Mouse (Mus musculus) forebrain, postnatal 0 days (tissue): ENCODE results near the gene Dock2. TPM values are rescaled to one million over a fixed set of nuclear protein-coding genes. Genes with fewer than 3 reads are reported as not detected.
"Not testable (repeated sequence)": the region's sequence is repeated elsewhere in the genome, so short reads cannot be mapped to it uniquely, and the experiment has no call there.

Experiments
- ATAC-seq: fragments of 200-750 bp; cut with Nextera tagmentation; 2 replicates; pipeline ENCODE4 v1.8.0; 2017; ENCODE audit warnings: mild to moderate bottlenecking, moderate library complexity
- DNase-seq: peaks from one replicate; pipeline ENCODE4 v3.0.0-alpha.2; 2015
- H3K27ac ChIP-seq: fragments of 300-500 bp; sonication (generic); 2 replicates; pipeline ENCODE4 v1.5.1; 2014; ENCODE audit warnings: low read depth, mild to moderate bottlenecking, antibody characterized with exemption, low read length, moderate library complexity, mixed read lengths
- H3K27me3 ChIP-seq: fragments of 300-500 bp; sonication (generic); 2 replicates; pipeline ENCODE4 v1.6.1; 2014; ENCODE audit warnings: mild to moderate bottlenecking, low read length, mixed read lengths; ENCODE audit not compliant: insufficient read depth
- H3K36me3 ChIP-seq: fragments of 300-500 bp; sonication (generic); 2 replicates; pipeline ENCODE4 v1.6.1; 2014; ENCODE audit warnings: mild to moderate bottlenecking, moderate library complexity; ENCODE audit not compliant: insufficient read depth
- H3K4me1 ChIP-seq: fragments of 300-500 bp; sonication (generic); 2 replicates; pipeline ENCODE4 v1.6.1; 2014; ENCODE audit warnings: antibody characterized with exemption; ENCODE audit not compliant: insufficient read depth
- H3K4me2 ChIP-seq: fragments of 300-500 bp; sonication (generic); 2 replicates; pipeline ENCODE4 v1.6.1; 2014; ENCODE audit warnings: low read depth, mild to moderate bottlenecking, moderate library complexity
- H3K4me3 ChIP-seq: fragments of 300-500 bp; sonication (generic); 2 replicates; pipeline ENCODE4 v1.5.1; 2014; ENCODE audit warnings: low read depth, low read length, mixed read lengths
- H3K9ac ChIP-seq: fragments of 300-500 bp; sonication (generic); 2 replicates; pipeline ENCODE4 v1.6.1; 2014; ENCODE audit warnings: mild to moderate bottlenecking
- H3K9me3 ChIP-seq: fragments of 300-500 bp; sonication (generic); 2 replicates; pipeline ENCODE4 v1.6.1; 2016; ENCODE audit warnings: low read length
- CTCF ChIP-seq: sonication (generic); IDR thresholded peaks from 2 replicates; pipeline ENCODE4 v1.5.1; 2016; ENCODE audit warnings: antibody characterized with exemption, control low read depth, low read depth
- WGBS: fragments of 180-500 bp; shearing (Covaris S2); extraction: QIAGEN DNeasy Blood & Tissue Kit; methylation state at CpG from one replicate; pipeline ENCODE4 v1.1.7; 2014; 5-methylcytosine and 5-hydroxymethylcytosine counted together
- polyA plus RNA-seq: library from polyadenylated mRNA; unstranded; fragments of >200 nt; fragmentation: Nextera tagmentation; extraction: Ambion mirVana; gene quantifications from 2 replicates; pipeline ENCODE4 v1.2.1, GENCODE M21; 2015
- total RNA-seq: library from RNA; depleted of rRNA; stranded (reverse); fragments of >200 nt; gene quantifications from 2 replicates; pipeline ENCODE4 v1.2.3, GENCODE M21; 2014

Gene Dock2
- total and polyA plus RNA-seq, 2 experiments from 2014 or later, result 0.63 to 2.3 TPM

GRCm38 (mm10) chr11:34240252-34240651, 543.4 kb downstream of the Dock2 start:
- 93% methylated on average over 1 of the region's 1 CpGs for WGBS
- Histone ChIP-seq H3K4me1 (no peaks in the 10 kb centered on the region), H3K9me3 (no peaks in the 10 kb centered on the region), H3K27me3 (no peaks in the 10 kb centered on the region), H3K4me3 (no peak overlapping the region), H3K27ac (no peak overlapping the region), H3K9ac (no peak overlapping the region), H3K4me2 (no peak overlapping the region), H3K36me3 (no peaks in the 10 kb centered on the region)
- no peak for ATAC-seq
- DNase-seq, result no peak
- TF ChIP-seq CTCF, result no peak

- no peak for TF ChIP-seq CTCF
Measured at GRCm38 (mm10) chr11:34239691-34240090, 544.0 kb downstream of the Dock2 start.

DNA sequence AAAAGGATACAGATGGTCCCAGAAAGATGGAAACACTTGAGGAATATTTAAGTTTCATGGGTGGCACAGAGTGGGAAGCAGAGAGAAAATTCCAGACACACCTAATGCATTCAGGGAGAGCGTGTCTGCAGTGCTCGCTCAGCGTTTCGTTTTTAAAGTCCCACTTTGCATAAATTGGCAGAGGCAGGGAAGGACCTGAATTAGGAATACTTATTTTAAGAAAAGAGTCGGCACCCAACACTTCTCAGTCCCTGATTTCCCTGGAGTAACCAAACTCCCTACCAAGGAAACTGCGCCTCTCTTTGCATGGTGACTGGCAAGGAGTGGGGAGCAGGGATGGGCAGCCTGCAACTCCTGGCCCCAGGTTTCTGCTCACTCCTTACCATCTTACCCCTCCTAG, 546.8 kb downstream of the Dock2 start:
- H3K4me1 ChIP-seq, result no peaks in the 10 kb centered on the region
- no peak overlapping the region for H3K9ac ChIP-seq
- no peak overlapping the region for H3K27ac ChIP-seq
- 76% methylated on average over 6 of the region's 6 CpGs for WGBS
- DNase-seq (no peak), ATAC-seq (no peak)
- no peaks in the 10 kb centered on the region for H3K9me3 ChIP-seq
- no peak for TF ChIP-seq CTCF
- H3K27me3 ChIP-seq, result no peaks in the 10 kb centered on the region
- H3K4me2 ChIP-seq, result no peak overlapping the region
- no peaks in the 10 kb centered on the region for H3K36me3 ChIP-seq
- no peak overlapping the region for H3K4me3 ChIP-seq

More at GRCm38 (mm10) chr11:34239691-34240090, 544.0 kb downstream of the Dock2 start:
- H3K9me3 ChIP-seq, result no peaks in the 10 kb centered on the region
- H3K9ac ChIP-seq, result no peak overlapping the region
- H3K36me3 ChIP-seq, result no peaks in the 10 kb centered on the region
- DNase-seq, result no peak
- no peaks in the 10 kb centered on the region for H3K27me3 ChIP-seq
- no peaks in the 10 kb centered on the region for H3K4me1 ChIP-seq
- H3K4me3 ChIP-seq, result no peak overlapping the region
- H3K27ac ChIP-seq, result no peak overlapping the region
- no peak for ATAC-seq
- no peak overlapping the region for H3K4me2 ChIP-seq
- 83% methylated on average over 2 of the region's 2 CpGs for WGBS

DNA sequence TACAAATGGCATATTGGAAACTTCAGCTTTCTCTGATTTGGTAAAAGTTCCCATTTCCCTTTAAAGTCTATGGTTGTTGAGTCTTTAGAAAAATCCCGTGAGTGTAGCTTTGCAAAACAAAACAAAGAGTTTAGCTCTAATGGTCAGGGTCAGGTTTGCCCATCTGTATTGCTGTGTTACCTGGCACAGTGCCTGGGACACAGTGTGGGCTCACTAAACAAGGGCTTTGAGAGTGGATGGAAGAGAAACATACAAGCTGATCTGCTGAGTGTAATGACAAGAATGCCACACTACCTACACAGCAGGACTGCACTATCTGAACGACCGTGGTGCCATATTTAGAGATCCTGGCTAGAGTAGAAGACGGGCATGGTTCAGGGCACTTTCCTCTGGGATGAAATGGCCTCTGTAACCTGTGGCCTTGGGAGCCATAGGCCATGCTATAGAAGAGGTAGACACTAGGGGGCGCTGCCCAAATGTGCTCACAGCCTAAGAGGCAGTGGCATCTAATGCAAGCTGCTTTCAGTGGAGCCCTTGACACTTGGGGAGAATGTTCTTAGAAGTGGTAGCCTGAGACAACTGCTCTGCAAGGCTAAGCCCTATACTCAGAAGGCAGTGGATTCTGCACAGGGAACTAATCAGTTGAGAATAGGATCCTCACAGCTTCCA, 547.5 kb downstream of the Dock2 start:
- DNase-seq (peak; percentile 47), ATAC-seq (peak; percentile 40; the same call in 1 of the 2 replicates)
- Histone ChIP-seq H3K4me3 (no peak overlapping the region), H3K9me3 (no peaks in the 10 kb centered on the region), H3K27me3 (no peaks in the 10 kb centered on the region), H3K4me1 (no peaks in the 10 kb centered on the region), H3K27ac (no peak overlapping the region), H3K4me2 (no peak overlapping the region), H3K36me3 (no peaks in the 10 kb centered on the region), H3K9ac (no peak overlapping the region)
- 30% methylated on average over 5 of the region's 5 CpGs for WGBS
- TF ChIP-seq CTCF, result peak; percentile 61

DNA sequence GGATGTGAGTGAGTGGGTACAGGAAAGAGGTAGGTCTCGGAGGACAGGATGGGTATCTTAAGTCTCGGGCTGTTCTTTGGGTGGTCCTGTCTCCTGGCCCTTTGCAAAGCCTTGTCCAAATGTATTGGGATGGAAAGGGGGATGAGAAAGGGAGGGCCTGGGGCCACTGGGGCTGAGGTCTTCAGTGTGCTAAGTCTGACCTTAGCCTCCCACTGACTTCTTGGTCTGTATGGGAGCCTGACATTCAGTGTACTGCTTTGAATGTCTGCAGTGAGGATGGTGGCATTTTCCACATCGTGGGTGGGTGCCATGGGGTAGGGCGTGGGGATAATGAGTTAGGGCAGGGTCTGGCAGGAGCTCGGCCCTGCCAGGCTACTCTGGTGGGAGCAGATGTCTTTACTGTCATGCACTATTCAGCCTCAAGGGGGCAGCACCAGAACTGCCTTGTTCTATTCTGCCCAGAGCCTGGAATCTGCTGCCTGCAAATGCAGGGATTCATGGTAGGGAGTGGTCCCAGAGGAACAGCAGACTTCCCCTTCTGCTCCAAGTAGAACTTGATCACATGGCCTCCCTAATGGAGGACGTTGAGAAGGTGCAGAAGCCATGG, 554.8 kb downstream of the Dock2 start:
- DNase-seq (peak; percentile 71), ATAC-seq (peak; percentile 72)
- H3K4me3 ChIP-seq, result no peak overlapping the region
- H3K4me2 ChIP-seq, result no peak overlapping the region
- peak; percentile 79 for TF ChIP-seq CTCF
- H3K36me3 ChIP-seq, result no peaks in the 10 kb centered on the region
- H3K27ac ChIP-seq, result no peak overlapping the region
- no peak overlapping the region for H3K9ac ChIP-seq
- no peaks in the 10 kb centered on the region for H3K27me3 ChIP-seq
- WGBS, result 40% methylated on average over 6 of the region's 6 CpGs
- H3K9me3 ChIP-seq, result no peaks in the 10 kb centered on the region
- H3K4me1 ChIP-seq, result no peaks in the 10 kb centered on the region

- H3K9ac ChIP-seq, result no peak overlapping the region
- peak; percentile 55 for TF ChIP-seq CTCF
- H3K27me3 ChIP-seq, result no peaks in the 10 kb centered on the region
- ATAC-seq (no peak), DNase-seq (no peak)
- no peaks in the 10 kb centered on the region for H3K36me3 ChIP-seq
- H3K9me3 ChIP-seq, result no peaks in the 10 kb centered on the region
- 43% methylated on average over 1 of the region's 1 CpGs for WGBS
- H3K4me2 ChIP-seq, result no peak overlapping the region
- no peaks in the 10 kb centered on the region for H3K4me1 ChIP-seq
- H3K27ac ChIP-seq, result no peak overlapping the region
- H3K4me3 ChIP-seq, result no peak overlapping the region
Measured at GRCm38 (mm10) chr11:34227180-34227579, 556.5 kb downstream of the Dock2 start.

DNA sequence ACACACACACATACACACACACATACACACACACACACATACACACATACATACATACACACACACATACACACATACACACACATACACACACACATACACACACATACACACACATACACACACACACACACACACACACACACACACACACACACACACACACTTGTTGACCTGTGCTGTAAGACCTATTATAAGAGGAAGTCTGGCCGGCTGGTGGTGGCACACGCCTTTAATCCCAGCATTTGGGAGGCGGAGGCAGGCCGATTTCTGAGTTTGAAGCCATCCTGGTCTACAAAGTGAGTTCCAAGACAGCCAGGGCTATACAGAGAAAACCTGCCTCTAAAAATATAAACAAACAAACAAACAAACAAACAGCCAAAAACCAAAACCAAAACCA, 563.1 kb downstream of the Dock2 start:
- not testable (repeated sequence) for H3K27ac ChIP-seq, H3K27me3 ChIP-seq, ATAC-seq

More for the DNA sequence above, 563.1 kb downstream of the Dock2 start:
- H3K9ac ChIP-seq, H3K9me3 ChIP-seq, H3K4me1 ChIP-seq, H3K36me3 ChIP-seq, H3K4me3 ChIP-seq, H3K4me2 ChIP-seq, DNase-seq: not testable (repeated sequence)
- 92% methylated on average over 4 of the region's 4 CpGs for WGBS
